Mouse (Mus musculus): ENCODE measurements around the gene Fam78a. TPM values are rescaled to one million over a fixed set of nuclear protein-coding genes. Genes with fewer than 3 reads are reported as not detected.

Fam78a gene
- total and polyA plus RNA-seq, 3 experiments, result 0.07 to 0.47 (median 0.21) TPM

- no peak for TF ChIP-seq BHLHE40 (IDR thresholded peaks at IDR 0.05; ENCODE audit: low read depth, low read length)
These were observed 45.8 kb upstream of the Fam78a start (continued) for GRCm38 (mm10) chr2:32130435-32130834.

GRCm38 (mm10) chr2:32129383-32130074 is 44.9 kb upstream of the Fam78a start:
- Histone ChIP-seq H3K4me2 (ENCODE audit: insufficient read depth, low read depth, poor library complexity, severe bottlenecking) (no peak overlapping the region), H3K4me3 (replicated peaks in 1 of 3; ENCODE audit: low read depth in 2 of 3, low read length in 2 of 3, poor library complexity in 1 of 3) (no peak overlapping the region), H3K27me3 (replicated peaks) (peaks cover 6% of the 10 kb centered on the region), H3K4me1 (ENCODE audit: control insufficient read depth in 1 of 2, insufficient read depth in 2 of 2) (peaks cover 0 to 40% of the 10 kb centered on the region in 2 experiments; a peak in 3 of 4 replicates), H3K27ac (ENCODE audit: insufficient read depth, low read depth) (no peak overlapping the region), H3K9me3 (replicated peaks; ENCODE audit: low read length) (no peaks in the 10 kb centered on the region), H3K9ac (ENCODE audit: insufficient read depth, low read depth) (no peak overlapping the region), H3K36me3 (replicated peaks in 1 of 2; ENCODE audit: control insufficient read depth in 1 of 2, insufficient read depth in 1 of 2, low read length in 1 of 2) (no peaks in the 10 kb centered on the region), H3K79me2 (replicated peaks; ENCODE audit: control insufficient read depth, extremely low read depth, insufficient read depth, poor library complexity, severe bottlenecking) (no peaks in the 10 kb centered on the region)
- no peak for DNase-seq (ENCODE audit: extremely low read depth)
- dilution Hi-C loops (cut with MboI; ENCODE audit: extremely low pct_ligation_motif_present, extremely low pct_unique_long_range_greater_than_20kb, low sequenced_read_pairs) (no loop called here), in situ Hi-C loops (cut with MboI; ENCODE audit: low pct_ligation_motif_present, low pct_unique_long_range_greater_than_20kb, low sequenced_read_pairs) (loop anchor here (5.0 to 25.0 kb wide), 4 partner anchors 155 to 433 kb away; partner anchors contain the start of genes Dpm2, Golga2, Pip5kl1 and Swi5)
- TF ChIP-seq ZNF384 (IDR thresholded peaks at IDR 0.05; ENCODE audit: low read depth, low read length) (no peak), USF2 (conservative IDR thresholded peaks at IDR 0.05; ENCODE audit: low read depth, low read length) (no peak), BHLHE40 (IDR thresholded peaks at IDR 0.05; ENCODE audit: low read depth, low read length) (no peak), RAD21 (IDR thresholded peaks at IDR 0.05; ENCODE audit: low read depth, low read length) (no peak), PAX5 (IDR thresholded peaks at IDR 0.05; ENCODE audit: low read length) (no peak), ELF1 (IDR thresholded peaks at IDR 0.05; ENCODE audit: low read depth, low read length) (no peak), JUN (IDR thresholded peaks at IDR 0.05; ENCODE audit: insufficient read depth, low read depth, low read length) (no peak), EP300 (IDR thresholded peaks at IDR 0.05; ENCODE audit: low read length) (no peak), MAFK (IDR thresholded peaks at IDR 0.05; ENCODE audit: insufficient replicate concordance, low read length) (no peak), ZKSCAN1 (IDR thresholded peaks at IDR 0.05; ENCODE audit: borderline replicate concordance, low read depth, low read length) (no peak), CHD2 (IDR thresholded peaks at IDR 0.05; ENCODE audit: low read length) (no peak), POLR2AphosphoS2 (IDR thresholded peaks at IDR 0.05; ENCODE audit: low read depth, low read length) (no peak)

- Histone ChIP-seq H3K9ac (ENCODE audit: insufficient read depth, low read depth) (no peak overlapping the region), H3K36me3 (replicated peaks in 1 of 2; ENCODE audit: control insufficient read depth in 1 of 2, insufficient read depth in 1 of 2, low read length in 1 of 2) (no peaks in the 10 kb centered on the region), H3K4me1 (ENCODE audit: control insufficient read depth in 1 of 2, insufficient read depth in 2 of 2) (peaks cover 0 to 36% of the 10 kb centered on the region in 2 experiments; a peak in 3 of 4 replicates), H3K4me2 (ENCODE audit: insufficient read depth, low read depth, poor library complexity, severe bottlenecking) (no peak overlapping the region), H3K79me2 (replicated peaks; ENCODE audit: control insufficient read depth, extremely low read depth, insufficient read depth, poor library complexity, severe bottlenecking) (no peaks in the 10 kb centered on the region), H3K4me3 (replicated peaks in 1 of 3; ENCODE audit: low read depth in 2 of 3, low read length in 2 of 3, poor library complexity in 1 of 3) (no peak overlapping the region), H3K9me3 (replicated peaks; ENCODE audit: low read length) (no peaks in the 10 kb centered on the region), H3K27ac (ENCODE audit: insufficient read depth, low read depth) (no peak overlapping the region), H3K27me3 (replicated peaks) (peaks cover 9% of the 10 kb centered on the region)
- in situ Hi-C loops (cut with MboI; ENCODE audit: low pct_ligation_motif_present, low pct_unique_long_range_greater_than_20kb, low sequenced_read_pairs), result loop anchor here (25.0 kb wide), 1 partner anchor 434 kb away; the partner anchor contains the start of genes Dpm2 and Pip5kl1
- no peak for DNase-seq (ENCODE audit: extremely low read depth)
- dilution Hi-C loops (cut with MboI; ENCODE audit: extremely low pct_ligation_motif_present, extremely low pct_unique_long_range_greater_than_20kb, low sequenced_read_pairs), result no loop called here
- TF ChIP-seq ZNF384 (IDR thresholded peaks at IDR 0.05; ENCODE audit: low read depth, low read length) (no peak), JUND (conservative IDR thresholded peaks at IDR 0.05; ENCODE audit: low read depth, low read length) (no peak), BHLHE40 (IDR thresholded peaks at IDR 0.05; ENCODE audit: low read depth, low read length) (no peak)
These were observed 43.8 kb upstream of the Fam78a start for GRCm38 (mm10) chr2:32128536-32128841.
